Mouse (Mus musculus) intestine, postnatal 0 days (tissue): ENCODE measurements around the gene Fitm1. TPM values are rescaled to one million over a fixed set of nuclear protein-coding genes. Genes with fewer than 3 reads are reported as not detected.

Source experiments
- ATAC-seq: fragments of 200-750 bp; cut with Nextera tagmentation; 2 replicates; pipeline ENCODE4 v1.8.0; 2017; ENCODE audit warnings: mild to moderate bottlenecking, moderate TSS enrichment, moderate library complexity
- H3K27ac ChIP-seq: fragments of 300-500 bp; sonication (generic); 2 replicates; pipeline ENCODE4 v1.5.1; 2014; ENCODE audit warnings: mild to moderate bottlenecking, low read depth, low read length, moderate library complexity
- H3K27me3 ChIP-seq: fragments of 300-500 bp; sonication (generic); replicated peaks from 2 replicates; pipeline ENCODE4 v1.6.1; 2014; ENCODE audit warnings: low read length, mixed read lengths; ENCODE audit not compliant: control insufficient read depth, insufficient read depth
- H3K36me3 ChIP-seq: fragments of 300-500 bp; sonication (generic); 2 replicates; pipeline ENCODE4 v1.6.1; 2014; ENCODE audit warnings: mild to moderate bottlenecking, moderate library complexity; ENCODE audit not compliant: control insufficient read depth, insufficient read depth
- H3K4me1 ChIP-seq: fragments of 300-500 bp; sonication (generic); replicated peaks from 2 replicates; pipeline ENCODE4 v1.6.1; 2014; ENCODE audit warnings: antibody characterized with exemption, low read length, mixed read lengths; ENCODE audit not compliant: control insufficient read depth, insufficient read depth
- H3K4me2 ChIP-seq: fragments of 300-500 bp; sonication (generic); replicated peaks from 2 replicates; pipeline ENCODE4 v1.6.1; 2014; ENCODE audit warnings: low read depth, mild to moderate bottlenecking, moderate library complexity
- H3K4me3 ChIP-seq: fragments of 300-500 bp; sonication (generic); 2 replicates; pipeline ENCODE4 v1.5.1; 2014; ENCODE audit warnings: low read depth, low read length
- H3K9ac ChIP-seq: fragments of 300-500 bp; sonication (generic); 2 replicates; pipeline ENCODE4 v1.6.1; 2014; ENCODE audit warnings: mild to moderate bottlenecking, low read depth, low read length
- H3K9me3 ChIP-seq: fragments of 300-500 bp; sonication (generic); 2 replicates; pipeline ENCODE4 v1.6.1; 2016; ENCODE audit warnings: mixed run types; ENCODE audit not compliant: control insufficient read depth
- CTCF ChIP-seq: sonication (generic); IDR thresholded peaks from 2 replicates; pipeline ENCODE4 v1.5.1; 2016; ENCODE audit warnings: low read depth, mild to moderate bottlenecking, control low read depth, antibody characterized with exemption, moderate library complexity
- WGBS: fragments of 180-500 bp; shearing (Covaris S2); extraction: QIAGEN DNeasy Blood & Tissue Kit; methylation state at CpG from one replicate; pipeline ENCODE4 v1.1.7; 2014; 5-methylcytosine and 5-hydroxymethylcytosine counted together
- polyA plus RNA-seq: library from polyadenylated mRNA; unstranded; fragments of >200 nt; fragmentation: Nextera tagmentation; extraction: Ambion mirVana; gene quantifications from 2 replicates; pipeline ENCODE4 v1.2.1, GENCODE M21; 2015

Gene Fitm1
- polyA plus RNA-seq, 1 experiment from 2014 or later = 0.48 TPM

DNA sequence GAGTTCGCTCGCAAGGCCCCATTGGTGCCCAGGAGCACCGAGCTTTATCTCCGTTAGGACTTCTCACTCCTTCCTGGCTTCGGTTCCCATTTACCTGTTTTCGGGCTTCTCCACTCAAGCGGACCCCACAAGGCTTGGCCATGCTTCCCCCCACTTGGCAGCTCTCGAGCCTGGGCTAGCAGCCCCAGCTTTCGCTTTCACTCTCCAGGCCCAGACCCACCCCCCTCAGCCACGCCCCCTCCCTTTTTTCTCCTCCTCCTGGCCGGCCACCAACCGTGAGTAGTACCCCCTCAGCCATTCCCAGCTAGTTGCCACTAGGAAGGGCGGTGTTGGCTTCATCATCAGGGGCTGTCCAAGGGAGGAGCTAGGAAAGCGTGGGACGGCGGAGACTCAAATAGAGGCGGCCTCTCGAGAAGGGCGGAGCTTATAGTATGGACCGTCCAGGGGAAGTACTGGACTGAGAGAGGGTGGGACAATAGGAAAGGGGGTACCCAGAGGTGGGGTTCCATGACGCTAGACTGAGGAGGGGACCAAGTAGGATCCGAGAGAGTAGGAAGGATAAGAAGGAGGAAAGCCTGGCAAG is 15.4 kb downstream of the Fitm1 start, which contains the start of gene Psme2:
TSS of gene Psme2 (minus strand) at position 366 of the 583 bp plus-strand sequence.
- TF ChIP-seq CTCF = 0 out of 2 replicates have a peak, but pooled peaks have one; percentile 4
- H3K4me3 ChIP-seq = peak within 1 kb of the TSS; percentile 94
- H3K4me2 ChIP-seq = peak within 1 kb of the TSS; percentile 90
- no peaks in the 10 kb centered on the region for H3K9me3 ChIP-seq
- peak within 1 kb of the TSS; percentile 86 for H3K9ac ChIP-seq
- no peaks in the 10 kb centered on the region for H3K27me3 ChIP-seq
- WGBS = under 1% methylated on average over 22 of the region's 22 CpGs
- peak; percentile 91 for ATAC-seq
- peaks cover 39% of the 10 kb centered on the region for H3K36me3 ChIP-seq
- H3K27ac ChIP-seq = peak within 1 kb of the TSS; percentile 90
- peaks cover 6% of the 10 kb centered on the region; the same call in 1 of the 2 replicates for H3K4me1 ChIP-seq

DNA sequence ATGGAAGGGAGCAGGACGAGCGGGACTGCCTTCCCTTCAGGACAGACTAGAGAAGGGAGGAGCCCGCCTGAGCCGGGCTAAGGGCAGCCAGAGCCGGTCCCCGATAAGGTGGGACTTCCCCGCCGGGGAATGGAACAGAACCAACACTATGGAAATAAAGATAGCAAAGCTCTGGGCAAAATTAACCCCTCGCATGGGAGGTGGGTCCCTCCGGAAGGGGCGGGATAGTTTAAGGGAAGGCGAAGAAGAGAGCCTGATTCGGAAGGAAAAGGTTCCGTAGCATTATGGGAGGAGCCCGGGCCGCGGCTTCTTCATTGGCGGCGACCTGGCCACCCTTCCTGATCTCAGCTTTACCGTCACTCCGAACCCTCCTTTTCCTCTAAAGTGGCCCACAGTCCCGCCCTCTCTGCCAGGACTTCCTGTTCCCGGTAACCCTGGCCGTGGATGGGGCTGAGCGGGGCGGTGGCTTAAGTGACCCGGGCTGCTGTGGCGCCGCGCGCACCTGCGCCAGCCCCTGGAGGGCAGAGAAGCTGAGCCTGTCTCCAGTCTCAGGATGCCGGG is 16.0 kb downstream of the Fitm1 start, which contains the start of gene Rnf31:
TSS of gene Rnf31 (plus strand) at position 378 of the 561 bp plus-strand sequence.
- Histone ChIP-seq H3K9ac (peak within 1 kb of the TSS; percentile 86), H3K36me3 (peaks cover 45% of the 10 kb centered on the region), H3K27ac (peak within 1 kb of the TSS; percentile 90), H3K27me3 (no peaks in the 10 kb centered on the region), H3K4me2 (peak within 1 kb of the TSS; percentile 90), H3K4me3 (peak within 1 kb of the TSS; percentile 94), H3K4me1 (peaks cover 6% of the 10 kb centered on the region; the same call in 1 of the 2 replicates), H3K9me3 (no peaks in the 10 kb centered on the region)
- no peak for TF ChIP-seq CTCF
- under 1% methylated on average over 33 of the region's 33 CpGs for WGBS
- peak; percentile 90 for ATAC-seq

- Histone ChIP-seq H3K9me3 (no peaks in the 10 kb centered on the region), H3K27me3 (no peaks in the 10 kb centered on the region), H3K9ac (peak overlapping the region; percentile 86), H3K27ac (peak overlapping the region; percentile 90), H3K36me3 (peaks cover 47% of the 10 kb centered on the region), H3K4me2 (peak overlapping the region; percentile 90), H3K4me1 (peaks cover 6% of the 10 kb centered on the region; the same call in 1 of the 2 replicates), H3K4me3 (peak overlapping the region; percentile 94)
- no peak for TF ChIP-seq CTCF
- no peak for ATAC-seq
- 2% methylated on average over 16 of the region's 16 CpGs for WGBS
Measured at GRCm38 (mm10) chr14:55592226-55592625, 16.8 kb downstream of the Fitm1 start.

DNA sequence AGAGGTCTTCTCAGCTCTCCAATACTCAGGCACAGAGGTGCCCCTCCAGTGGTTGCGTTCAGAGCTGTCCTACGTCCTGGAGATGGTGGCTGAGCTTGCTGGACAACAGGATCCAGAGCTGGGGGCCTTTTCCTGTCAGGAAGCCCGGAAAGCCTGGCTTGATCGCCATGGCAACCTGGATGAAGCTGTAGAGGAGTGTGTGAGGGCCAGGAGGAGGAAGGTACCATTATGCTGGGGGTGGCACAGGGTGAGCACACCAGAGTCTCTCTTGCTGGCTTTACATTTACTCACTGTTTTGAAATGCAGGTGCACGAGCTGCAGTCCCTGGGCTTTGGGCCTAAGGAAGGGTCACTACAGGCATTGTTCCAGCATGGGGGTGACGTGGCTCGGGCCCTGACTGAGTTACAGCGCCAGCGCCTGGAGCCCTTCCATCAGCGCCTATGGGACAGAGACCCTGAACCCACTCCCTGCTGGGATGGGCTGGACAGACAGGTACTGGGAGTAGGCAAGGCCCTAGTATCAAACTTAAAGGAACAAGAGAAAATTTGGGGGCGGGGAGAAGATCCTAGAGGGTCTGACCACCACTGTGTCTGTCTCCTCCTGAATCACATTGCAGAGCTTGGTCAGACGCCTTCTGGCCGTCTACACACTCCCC is 20.7 kb downstream of the Fitm1 start:
- no peak for TF ChIP-seq CTCF
- H3K36me3 ChIP-seq = peaks cover 63% of the 10 kb centered on the region

DNA sequence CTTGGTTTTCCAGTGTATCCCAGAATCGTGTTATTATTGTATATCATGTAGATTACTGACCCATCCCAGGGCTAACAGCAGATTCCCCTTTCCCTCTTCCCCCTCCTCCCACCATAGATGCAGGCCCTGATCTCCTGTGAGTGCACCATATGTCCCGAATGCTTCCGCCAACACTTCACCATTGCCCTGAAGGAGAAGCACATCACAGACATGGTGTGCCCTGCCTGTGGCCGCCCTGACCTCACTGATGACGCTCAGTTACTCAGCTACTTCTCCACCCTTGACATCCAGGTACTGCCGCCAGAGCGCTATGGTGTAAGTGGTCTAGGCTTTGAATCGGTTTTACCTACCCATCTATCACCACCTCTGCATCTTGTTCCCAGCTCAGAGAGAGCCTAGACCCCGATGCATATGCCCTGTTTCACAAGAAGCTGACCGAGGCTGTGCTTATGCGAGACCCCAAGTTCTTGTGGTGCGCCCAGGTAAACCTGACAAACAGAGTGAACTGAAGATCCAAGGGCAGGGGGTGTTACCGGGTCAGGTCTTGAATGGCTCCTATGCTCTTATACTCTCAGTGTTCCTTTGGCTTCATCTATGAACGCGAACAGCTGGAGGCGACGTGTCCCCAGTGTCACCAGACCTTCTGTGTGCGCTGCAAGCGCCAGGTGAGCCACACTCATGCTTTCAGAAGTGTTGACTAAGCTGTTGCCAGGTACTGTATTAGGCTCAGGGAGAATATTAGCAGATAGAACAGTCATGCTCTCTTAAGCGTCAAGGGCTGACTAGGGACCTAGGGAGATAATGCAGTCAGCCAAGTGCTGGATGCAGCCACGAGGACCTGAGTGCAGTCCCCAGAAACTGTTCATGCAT is 23.3 kb downstream of the Fitm1 start:
- 95% methylated on average over 21 of the region's 21 CpGs for WGBS
- peaks cover 86% of the 10 kb centered on the region for H3K36me3 ChIP-seq
- H3K9me3 ChIP-seq = no peaks in the 10 kb centered on the region
- H3K9ac ChIP-seq = 0 out of 2 replicates have a peak overlapping the region, but pooled peaks have one; percentile 17
- no peak for TF ChIP-seq CTCF
- no peak overlapping the region for H3K27ac ChIP-seq
- ATAC-seq = no peak
- H3K27me3 ChIP-seq = no peaks in the 10 kb centered on the region
- no peaks in the 10 kb centered on the region for H3K4me1 ChIP-seq
- no peak overlapping the region for H3K4me2 ChIP-seq
- H3K4me3 ChIP-seq = no peak overlapping the region

More for the DNA sequence above, 20.7 kb downstream of the Fitm1 start:
- H3K27me3 ChIP-seq = no peaks in the 10 kb centered on the region
- WGBS = 85% methylated on average over 13 of the region's 13 CpGs
- no peak overlapping the region for H3K4me3 ChIP-seq
- H3K9me3 ChIP-seq = no peaks in the 10 kb centered on the region
- ATAC-seq = no peak
- no peak overlapping the region for H3K9ac ChIP-seq
- H3K4me2 ChIP-seq = no peak overlapping the region
- peaks cover 6% of the 10 kb centered on the region; the same call in 1 of the 2 replicates for H3K4me1 ChIP-seq
- H3K27ac ChIP-seq = 0 out of 2 replicates have a peak overlapping the region, but pooled peaks have one; percentile 21
